Mouse (Mus musculus) heart, postnatal 14 days (tissue): ENCODE data around the gene Sephs2. TPM values are rescaled to one million over a fixed set of nuclear protein-coding genes. Genes with fewer than 3 reads are reported as not detected.

Experiments used
- DNase-seq, 2 experiments: peaks; one replicate each; pipeline ENCODE4 v3.0.0; 2021 to 2022
- intact Hi-C: fragments of 180-260 bp; cut with DNase I; formaldehyde crosslinking; loops from one replicate; pipeline ENCODE4 v1.15.1; 2025
- total RNA-seq, 2 experiments: library from RNA; stranded (reverse); gene quantifications; 2 replicates each; pipeline ENCODE4 v1.2.3; 2021

Gene Sephs2
- total RNA-seq, 2 experiments from 2014 or later, result 29.3 to 30.2 TPM

- intact Hi-C loops, result no loop called here
- peak; percentile 96 to 97 for DNase-seq
Measured at GRCm38 (mm10) chr7:127243870-127244657, 29.8 kb downstream of the Sephs2 start, which contains the start of gene Zfp771. Gene Zfp771 (plus strand): TSS chr7:127244274.

GRCm38 (mm10) chr7:127243361-127243867, 30.4 kb downstream of the Sephs2 start:
- intact Hi-C loops, result no loop called here
- no peak for DNase-seq

GRCm38 (mm10) chr7:127234777-127235176, 39.1 kb downstream of the Sephs2 start:
- intact Hi-C loops, result no loop called here
- DNase-seq, result no peak

- DNase-seq, result no peak
- intact Hi-C loops, result no loop called here
Measured at GRCm38 (mm10) chr7:127233765-127234164, 40.1 kb downstream of the Sephs2 start.

- no peak for DNase-seq
- intact Hi-C loops, result no loop called here
Measured at GRCm38 (mm10) chr7:127233368-127233749, 40.5 kb downstream of the Sephs2 start.

- peak; percentile 86 to 88 for DNase-seq
- intact Hi-C loops, result no loop called here
Measured at GRCm38 (mm10) chr7:127232622-127233367, 41.1 kb downstream of the Sephs2 start, which contains the start of the genes Zfp553 and Sept1. Gene Zfp553 (plus strand): TSS chr7:127233061. Gene Sept1 (minus strand): TSS chr7:127233130.

- no peak for DNase-seq
- intact Hi-C loops, result no loop called here
Measured at GRCm38 (mm10) chr7:127231826-127232621, 41.8 kb downstream of the Sephs2 start.

GRCm38 (mm10) chr7:127231376-127231775, 42.5 kb downstream of the Sephs2 start:
- intact Hi-C loops, result no loop called here
- no peak for DNase-seq

GRCm38 (mm10) chr7:127228615-127229303, 45.1 kb downstream of the Sephs2 start:
- DNase-seq, result peak; percentile 85 to 89
- intact Hi-C loops, result loop anchor here (2.0 kb wide), 1 partner anchor 14 kb away; no protein-coding TSS in a partner anchor

GRCm38 (mm10) chr7:127225147-127225995, 48.5 kb downstream of the Sephs2 start:
- intact Hi-C loops, result no loop called here
- no peak for DNase-seq

GRCm38 (mm10) chr7:127224616-127225015, 49.2 kb downstream of the Sephs2 start:
- intact Hi-C loops, result no loop called here
- no peak for DNase-seq

- intact Hi-C loops, result no loop called here
- DNase-seq, result no peak
Measured at GRCm38 (mm10) chr7:127223515-127224478, 50.1 kb downstream of the Sephs2 start.

- DNase-seq, result no peak
- intact Hi-C loops, result no loop called here
Measured at GRCm38 (mm10) chr7:127223106-127223505, 50.7 kb downstream of the Sephs2 start.

Other genes starting within 250 kb of the Sephs2 start
- 10 to 100 TPM; 81.8 to 91.3 TPM for gene Maz, start 247.0 kb downstream of the Sephs2 start, total RNA-seq
- 1 to 10 TPM; 4.6 to 8.2 TPM for gene Kif22, start 231.6 kb downstream of the Sephs2 start, total RNA-seq
- not detected for gene Zg16, start 186.7 kb downstream of the Sephs2 start, total RNA-seq
- gene AI467606, start 182.7 kb downstream of the Sephs2 start, total RNA-seq, result 1 to 10 TPM; 1.4 to 3.0 TPM
- not detected for gene Qprt, start 151.8 kb downstream of the Sephs2 start, total RNA-seq
- 1 to 10 TPM in 1 of 2 experiments, under 1 TPM in 1; 0.38 to 2.0 TPM for gene Spn, start 136.2 kb downstream of the Sephs2 start, total RNA-seq
- gene Cd2bp2, start 78.0 kb downstream of the Sephs2 start, total RNA-seq, result 10 to 100 TPM; 38.0 to 43.7 TPM
- 10 to 100 TPM; 29.2 to 30.5 TPM for gene Tbc1d10b, start 65.6 kb downstream of the Sephs2 start, total RNA-seq
- gene Mylpf, start 65.2 kb downstream of the Sephs2 start, total RNA-seq, result 1 to 10 TPM; 1.1 to 4.2 TPM
- gene Zfp553, start 41.0 kb downstream of the Sephs2 start, total RNA-seq, result 1 to 10 TPM; 6.9 to 7.0 TPM
- gene Sept1, start 40.9 kb downstream of the Sephs2 start, total RNA-seq, result 10 to 100 TPM in 1 of 2 experiments, 1 to 10 TPM in 1; 7.5 to 18.8 TPM
- 10 to 100 TPM; 17.8 to 21.3 TPM for gene Zfp771, start 29.8 kb downstream of the Sephs2 start, total RNA-seq
- 10 to 100 TPM; 38.4 to 46.7 TPM for gene Dctpp1, start 13.3 kb downstream of the Sephs2 start, total RNA-seq
- gene Itgal, start 22.2 kb upstream of the Sephs2 start, total RNA-seq, result 1 to 10 TPM; 2.0 to 5.7 TPM
- 10 to 100 TPM; 39.1 to 39.9 TPM for gene Zfp768, start 71.5 kb upstream of the Sephs2 start, total RNA-seq
- gene Zfp747, start 102.0 kb upstream of the Sephs2 start, total RNA-seq, result 1 to 10 TPM; 4.6 to 5.8 TPM
- 1 to 10 TPM; 2.4 to 3.3 TPM for gene 9130019O22Rik, start 113.1 kb upstream of the Sephs2 start, total RNA-seq
- 1 to 10 TPM; 3.8 to 4.0 TPM for gene E430018J23Rik, start 119.6 kb upstream of the Sephs2 start, total RNA-seq
- 1 to 10 TPM; 3.4 to 4.1 TPM for gene Zfp764, start 132.8 kb upstream of the Sephs2 start, total RNA-seq
- 1 to 10 TPM; 3.2 to 3.4 TPM for gene Zfp688, start 148.0 kb upstream of the Sephs2 start, total RNA-seq
- 1 to 10 TPM; 1.4 to 1.6 TPM for gene Zfp689, start 175.1 kb upstream of the Sephs2 start, total RNA-seq
- gene Prr14, start 185.6 kb upstream of the Sephs2 start, total RNA-seq, result 10 to 100 TPM; 25.9 to 29.4 TPM
- 10 to 100 TPM; 38.4 to 43.1 TPM for gene Fbrs, start 205.1 kb upstream of the Sephs2 start, total RNA-seq
- 10 to 100 TPM; 63.6 to 69.2 TPM for gene Srcap, start 237.9 kb upstream of the Sephs2 start, total RNA-seq
- 10 to 100 TPM; 13.5 to 13.9 TPM for gene Gm42715, start 245.5 kb upstream of the Sephs2 start, total RNA-seq